Mouse (Mus musculus) lung, postnatal 0 days (tissue): ENCODE results near the gene Ano9. TPM values are rescaled to one million over a fixed set of nuclear protein-coding genes. Genes with fewer than 3 reads are reported as not detected.
A peak's percentile ranks its signal among the peaks of the same experiment; 100 is the strongest.

Experiments
- ATAC-seq: fragments of 200-750 bp; cut with Nextera tagmentation; 2 replicates; pipeline ENCODE4 v1.8.0; 2017; ENCODE audit warnings: moderate library complexity
- DNase-seq: peaks from one replicate; pipeline ENCODE4 v3.0.0-alpha.2; 2016; ENCODE audit warnings: low spot score
- H3K27ac ChIP-seq: fragments of 300-500 bp; sonication (generic); 2 replicates; pipeline ENCODE4 v1.5.1; 2014; ENCODE audit warnings: antibody characterized with exemption, mild to moderate bottlenecking, low read length, mixed read lengths
- H3K27me3 ChIP-seq: fragments of 300-500 bp; sonication (generic); replicated peaks from 2 replicates; pipeline ENCODE4 v1.6.1; 2014; ENCODE audit warnings: low read length, mixed read lengths; ENCODE audit not compliant: insufficient read depth
- H3K36me3 ChIP-seq: fragments of 300-500 bp; sonication (generic); 2 replicates; pipeline ENCODE4 v1.6.1; 2014; ENCODE audit warnings: low read length, mixed read lengths; ENCODE audit not compliant: insufficient read depth
- H3K4me1 ChIP-seq: fragments of 300-500 bp; sonication (generic); 2 replicates; pipeline ENCODE4 v1.6.1; 2014; ENCODE audit warnings: antibody characterized with exemption, low read depth, low read length, mixed read lengths; ENCODE audit not compliant: insufficient read depth
- H3K4me2 ChIP-seq: fragments of 300-500 bp; sonication (generic); replicated peaks from 2 replicates; pipeline ENCODE4 v1.6.1; 2014; ENCODE audit warnings: low read depth, mild to moderate bottlenecking, low read length, moderate library complexity, mixed read lengths
- H3K4me3 ChIP-seq: fragments of 300-500 bp; sonication (generic); 2 replicates; pipeline ENCODE4 v1.5.1; 2014; ENCODE audit warnings: low read depth, low read length
- H3K9ac ChIP-seq: fragments of 300-500 bp; sonication (generic); replicated peaks from 2 replicates; pipeline ENCODE4 v1.6.1; 2014; ENCODE audit warnings: low read depth, mild to moderate bottlenecking
- H3K9me3 ChIP-seq: fragments of 300-500 bp; sonication (generic); 2 replicates; pipeline ENCODE4 v1.6.1; 2016; ENCODE audit warnings: low read length, mixed read lengths
- CTCF ChIP-seq: IDR thresholded peaks from 2 replicates; pipeline ENCODE4 v1.5.1; 2016; ENCODE audit warnings: antibody characterized with exemption, mild to moderate bottlenecking
- EP300 ChIP-seq: IDR thresholded peaks from 2 replicates; pipeline ENCODE4 v1.6.1; 2016; ENCODE audit warnings: antibody characterized with exemption, mild to moderate bottlenecking, control low read depth
- WGBS: fragments of 180-500 bp; shearing (Covaris S2); extraction: QIAGEN DNeasy Blood & Tissue Kit; methylation state at CpG from one replicate; pipeline ENCODE4 v1.1.7; 2014; 5-methylcytosine and 5-hydroxymethylcytosine counted together
- polyA plus RNA-seq: library from polyadenylated mRNA; unstranded; fragments of >200 nt; fragmentation: Nextera tagmentation; extraction: Ambion mirVana; gene quantifications from 2 replicates; pipeline ENCODE4 v1.2.1, GENCODE M21; 2015

The Ano9 gene
- polyA plus RNA-seq, 1 experiment from 2014 or later = 1.5 TPM

GRCm38 (mm10) chr7:141131904-141132755, 14.5 kb upstream of the Ano9 start:
- DNase-seq (no peak), ATAC-seq (no peak)
- Histone ChIP-seq H3K27me3 (no peaks in the 10 kb centered on the region), H3K36me3 (peaks cover 3% of the 10 kb centered on the region; the same call in 1 of the 2 replicates), H3K4me1 (peaks cover 13% of the 10 kb centered on the region; the same call in 1 of the 2 replicates), H3K9me3 (no peaks in the 10 kb centered on the region), H3K9ac (peak overlapping the region; percentile 76), H3K4me3 (peak overlapping the region; percentile 89), H3K4me2 (peak overlapping the region; percentile 81), H3K27ac (no peak overlapping the region)
- no peak for TF ChIP-seq EP300
- TF ChIP-seq CTCF = no peak
- WGBS = 53% methylated on average over 12 of the region's 12 CpGs

DNA sequence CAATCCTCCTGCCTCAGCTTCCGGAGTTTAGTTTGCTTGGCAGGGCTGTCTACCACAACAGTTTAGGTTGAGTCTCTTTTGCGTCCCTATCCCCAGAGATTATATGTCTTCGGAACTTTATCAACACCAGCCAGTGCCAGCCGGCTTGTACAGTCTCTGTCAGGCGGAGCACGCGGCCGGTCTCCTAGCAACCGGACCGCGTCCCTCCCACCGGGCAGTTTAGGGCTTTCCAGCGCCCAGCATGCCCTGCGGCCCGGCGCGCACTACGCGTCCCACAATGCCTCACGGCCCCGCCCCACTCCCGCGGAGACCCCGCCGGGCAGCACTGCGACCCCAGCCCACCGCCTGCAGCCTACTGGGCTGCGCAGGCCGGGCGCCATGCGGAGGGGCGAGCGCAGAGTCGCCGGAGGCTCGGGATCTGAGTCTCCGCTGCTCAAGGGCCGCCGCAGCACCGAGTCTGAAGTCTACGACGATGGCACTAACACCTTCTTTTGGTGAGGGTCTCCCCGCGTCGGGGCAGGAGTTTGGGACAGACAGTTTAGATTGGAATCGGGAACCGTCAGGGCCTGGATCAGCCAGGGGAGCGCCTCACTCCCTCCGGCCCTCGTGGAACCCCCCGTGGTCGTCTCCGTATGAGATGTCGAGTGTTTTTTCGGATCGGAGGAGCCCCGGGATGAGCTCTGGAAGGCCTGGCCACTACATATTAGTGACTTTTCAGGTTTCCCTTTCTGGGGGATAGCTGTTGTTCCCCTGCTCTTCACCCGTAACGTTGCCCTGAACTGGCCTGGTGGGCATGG, 13.6 kb upstream of the Ano9 start:
- peak; percentile 100 for ATAC-seq
- DNase-seq = peak; percentile 92
- H3K4me2 ChIP-seq = peak overlapping the region; percentile 81
- peak overlapping the region; percentile 38; the same call in 1 of the 2 replicates for H3K27ac ChIP-seq
- WGBS = 1% methylated on average over 55 of the region's 59 CpGs
- H3K4me3 ChIP-seq = peak overlapping the region; percentile 89
- H3K36me3 ChIP-seq = no peaks in the 10 kb centered on the region
- peak overlapping the region; percentile 76 for H3K9ac ChIP-seq
- TF ChIP-seq EP300 = no peak
- no peaks in the 10 kb centered on the region for H3K9me3 ChIP-seq
- H3K27me3 ChIP-seq = no peaks in the 10 kb centered on the region
- peaks cover 13% of the 10 kb centered on the region; the same call in 1 of the 2 replicates for H3K4me1 ChIP-seq

DNA sequence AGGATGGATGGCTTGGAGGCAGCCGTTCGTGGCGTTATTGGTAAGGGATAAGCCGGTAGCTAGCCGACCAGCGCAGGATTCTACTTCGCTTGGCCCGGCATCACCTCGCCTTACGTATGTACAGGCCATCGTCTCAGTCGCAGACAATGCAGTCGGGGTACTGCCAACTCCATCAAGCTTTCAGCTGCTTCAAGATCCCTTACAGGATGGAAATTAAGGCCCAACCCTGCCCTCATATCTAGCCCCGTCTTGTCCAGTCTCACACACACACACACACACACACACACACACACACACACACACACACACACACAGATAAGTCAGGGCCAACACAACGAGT, 5.9 kb upstream of the Ano9 start:
- H3K9ac ChIP-seq = peak overlapping the region; percentile 51
- DNase-seq (no peak), ATAC-seq (no peak)
- no peaks in the 10 kb centered on the region; the same call in 1 of the 2 replicates for H3K4me1 ChIP-seq
- H3K36me3 ChIP-seq = no peaks in the 10 kb centered on the region
- H3K27me3 ChIP-seq = no peaks in the 10 kb centered on the region
- WGBS = 2% methylated on average over 15 of the region's 15 CpGs
- peak overlapping the region; percentile 46 for H3K4me3 ChIP-seq
- no peaks in the 10 kb centered on the region for H3K9me3 ChIP-seq
- H3K27ac ChIP-seq = peak overlapping the region; percentile 70
- H3K4me2 ChIP-seq = peak overlapping the region; percentile 69
- no peak for TF ChIP-seq EP300
- no peak for TF ChIP-seq CTCF

- Histone ChIP-seq H3K4me3 (peak overlapping the region; percentile 46), H3K9me3 (no peaks in the 10 kb centered on the region), H3K27me3 (no peaks in the 10 kb centered on the region), H3K9ac (peak overlapping the region; percentile 51), H3K4me1 (no peaks in the 10 kb centered on the region; the same call in 1 of the 2 replicates), H3K4me2 (peak overlapping the region; percentile 69), H3K27ac (peak overlapping the region; percentile 79), H3K36me3 (no peaks in the 10 kb centered on the region)
- ATAC-seq = peak; percentile 100
- TF ChIP-seq EP300 (no peak), CTCF (0 out of 2 replicates have a peak, but pooled peaks have one; percentile 14)
- peak; percentile 99 for DNase-seq
- WGBS = 1% methylated on average over 29 of the region's 29 CpGs
These were observed 5.3 kb upstream of the Ano9 start for GRCm38 (mm10) chr7:141122689-141123516.

- peak within 1 kb of the TSS; percentile 69 for H3K4me2 ChIP-seq
- no peaks in the 10 kb centered on the region for H3K9me3 ChIP-seq
- TF ChIP-seq CTCF (no peak), EP300 (no peak)
- H3K27ac ChIP-seq = peak within 1 kb of the TSS; percentile 79
- H3K36me3 ChIP-seq = no peaks in the 10 kb centered on the region
- H3K9ac ChIP-seq = peak within 1 kb of the TSS; percentile 51
- peak; percentile 64 for DNase-seq
- no peaks in the 10 kb centered on the region for H3K27me3 ChIP-seq
- no peaks in the 10 kb centered on the region; the same call in 1 of the 2 replicates for H3K4me1 ChIP-seq
- peak within 1 kb of the TSS; percentile 46 for H3K4me3 ChIP-seq
- ATAC-seq = peak; percentile 10; the same call in 1 of the 2 replicates
- WGBS = 30% methylated on average over 14 of the region's 14 CpGs
These were observed 4.6 kb upstream of the Ano9 start, which contains the start of gene Ptdss2 for GRCm38 (mm10) chr7:141122245-141122644. Gene Ptdss2, plus strand, starts transcription at chr7:141122382.
